Mouse (Mus musculus): ENCODE results near the gene Iah1. TPM values are rescaled to one million over a fixed set of nuclear protein-coding genes. Genes with fewer than 3 reads are reported as not detected.

Iah1 gene
- polyA plus RNA-seq, 1 experiment from 2014 or later, result 45.0 TPM

DNA sequence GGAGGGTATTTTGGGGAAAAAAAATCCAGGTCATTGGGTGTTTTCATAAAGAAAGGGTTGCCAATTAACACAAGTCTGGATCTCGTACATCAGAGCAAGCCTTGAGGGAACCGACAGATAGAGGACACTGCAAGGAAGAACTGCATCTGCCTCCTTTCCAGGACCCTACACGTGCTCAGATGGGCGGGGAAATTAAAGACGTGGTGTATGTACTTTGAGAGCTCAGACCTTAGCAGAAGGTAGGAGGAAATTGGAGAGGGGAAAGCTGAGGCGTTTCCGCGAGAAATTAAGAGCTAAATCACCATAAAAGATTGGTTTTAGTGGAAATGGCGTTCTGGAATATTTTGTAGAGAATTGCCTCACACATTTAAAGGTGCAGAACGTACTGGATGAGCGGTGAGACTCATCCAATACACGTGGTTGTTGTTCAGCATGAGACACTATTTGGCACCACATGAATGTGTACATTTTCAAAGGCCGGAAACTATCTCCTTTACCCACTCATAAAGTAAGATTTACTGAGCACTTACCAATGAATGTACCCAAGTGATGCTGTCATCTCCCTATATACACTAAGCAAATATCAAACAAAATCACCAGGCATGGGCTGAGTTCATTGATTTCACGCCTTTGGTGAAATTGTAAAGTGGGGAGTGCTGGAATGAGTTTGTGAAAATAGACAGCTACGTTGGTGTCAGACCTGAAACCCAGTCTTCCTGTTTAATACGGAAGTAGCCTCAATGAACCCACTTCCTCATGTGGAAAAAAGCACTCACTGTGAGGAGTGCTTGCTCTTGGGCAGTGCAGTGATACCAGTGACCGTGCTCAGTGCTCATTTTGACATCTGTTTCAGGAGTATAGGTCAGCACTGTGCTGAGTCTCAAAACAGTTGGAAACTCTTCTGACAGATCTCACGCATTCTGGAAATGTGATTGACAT lies 29.2 kb upstream of the Iah1 start:
- Histone ChIP-seq H3K36me3 (ENCODE audit: control insufficient read depth, insufficient read depth, low read length) (peaks cover 9% of the 10 kb centered on the region), H3K9ac (ENCODE audit: low read depth, low read length) (peak overlapping the region; percentile 84), H3K4me1 (replicated peaks; ENCODE audit: control insufficient read depth, insufficient read depth, low read length) (peaks cover 9% of the 10 kb centered on the region; the same call in 1 of the 2 replicates), H3K27ac (ENCODE audit: low read depth, low read length) (peak overlapping the region; percentile 82), H3K9me3 (ENCODE audit: control insufficient read depth, low read length) (no peaks in the 10 kb centered on the region), H3K27me3 (replicated peaks; ENCODE audit: control insufficient read depth, insufficient read depth, low read length) (no peaks in the 10 kb centered on the region), H3K4me3 (ENCODE audit: low read depth, low read length) (peak overlapping the region; percentile 83), H3K4me2 (peak overlapping the region; percentile 80)
- DNase-seq (ENCODE audit: low spot score) (no peak), ATAC-seq (replicated peaks; ENCODE audit: low FRiP score) (no peak)
- WGBS, result 23% methylated on average over 18 of the region's 18 CpGs

DNA sequence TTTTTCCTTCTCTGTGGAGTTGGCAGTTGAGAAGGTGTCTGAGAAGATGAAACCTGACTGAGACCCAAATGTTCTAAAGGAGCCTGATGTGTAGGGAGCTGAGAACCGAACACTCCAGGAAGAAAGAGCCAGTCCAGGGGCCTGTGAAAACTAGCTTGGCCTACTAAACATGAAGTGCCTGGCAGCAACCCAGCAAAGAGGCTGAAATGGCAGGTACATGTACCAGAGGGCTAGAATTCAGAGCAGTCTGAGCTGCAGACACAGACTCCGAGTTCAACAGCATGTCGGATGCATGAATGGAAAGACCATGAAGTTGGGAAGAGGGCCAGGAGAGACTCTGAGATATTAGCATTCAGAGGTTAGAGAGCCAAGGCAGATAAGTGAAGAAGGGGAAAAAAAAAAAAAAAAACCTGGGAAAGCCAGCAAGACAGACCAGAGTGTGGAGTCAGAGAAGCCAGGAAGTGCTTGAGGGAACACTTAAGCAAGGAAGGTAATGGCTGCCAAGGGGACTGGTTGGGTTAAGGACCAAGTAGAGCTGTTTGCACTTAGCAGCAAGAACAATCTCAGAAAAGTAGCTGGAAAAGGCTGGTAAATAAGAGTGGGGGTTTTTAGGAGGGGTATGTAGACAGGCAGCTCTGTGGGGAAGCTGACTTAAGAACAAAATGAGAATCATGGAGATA lies 27.3 kb upstream of the Iah1 start:
- Histone ChIP-seq H3K9ac (ENCODE audit: low read depth, low read length) (no peak overlapping the region), H3K27me3 (replicated peaks; ENCODE audit: control insufficient read depth, insufficient read depth, low read length) (no peaks in the 10 kb centered on the region), H3K4me1 (replicated peaks; ENCODE audit: control insufficient read depth, insufficient read depth, low read length) (peaks cover 9% of the 10 kb centered on the region; the same call in 1 of the 2 replicates), H3K9me3 (ENCODE audit: control insufficient read depth, low read length) (no peaks in the 10 kb centered on the region), H3K27ac (ENCODE audit: low read depth, low read length) (no peak overlapping the region), H3K4me3 (ENCODE audit: low read depth, low read length) (no peak overlapping the region), H3K36me3 (ENCODE audit: control insufficient read depth, insufficient read depth, low read length) (peaks cover 16% of the 10 kb centered on the region), H3K4me2 (no peak overlapping the region)
- ATAC-seq (replicated peaks; ENCODE audit: low FRiP score), result no peak
- 91% methylated on average over 3 of the region's 3 CpGs for WGBS
- DNase-seq (ENCODE audit: low spot score), result no peak

DNA sequence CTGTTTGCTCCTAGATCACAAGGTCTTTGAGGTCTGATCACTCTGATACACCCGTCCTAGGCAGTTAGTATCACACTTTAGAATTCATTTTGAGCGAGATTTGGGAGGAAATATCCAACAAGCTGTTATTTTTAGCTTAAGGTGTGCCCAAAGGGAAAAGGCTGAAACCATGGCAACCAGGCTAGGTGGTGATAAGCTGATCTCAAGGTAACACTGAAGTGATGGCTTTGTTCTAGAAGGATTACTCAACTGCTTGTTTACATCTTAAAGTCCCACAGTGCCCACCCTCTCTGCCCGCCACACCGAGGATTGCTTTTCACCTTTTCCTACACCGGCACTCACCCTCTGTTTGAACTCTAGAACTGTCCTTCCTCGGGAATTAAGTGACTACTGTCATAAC lies 26.5 kb upstream of the Iah1 start:
- peaks cover 9% of the 10 kb centered on the region; the same call in 1 of the 2 replicates for H3K4me1 ChIP-seq (replicated peaks; ENCODE audit: control insufficient read depth, insufficient read depth, low read length)
- no peak overlapping the region for H3K9ac ChIP-seq (ENCODE audit: low read depth, low read length)
- no peak for DNase-seq (ENCODE audit: low spot score)
- H3K27me3 ChIP-seq (replicated peaks; ENCODE audit: control insufficient read depth, insufficient read depth, low read length), result no peaks in the 10 kb centered on the region
- H3K4me2 ChIP-seq, result no peak overlapping the region
- no peak for ATAC-seq (replicated peaks; ENCODE audit: low FRiP score)
- WGBS, result 79% methylated on average over 6 of the region's 6 CpGs
- H3K36me3 ChIP-seq (ENCODE audit: control insufficient read depth, insufficient read depth, low read length), result peaks cover 21% of the 10 kb centered on the region
- H3K4me3 ChIP-seq (ENCODE audit: low read depth, low read length), result no peak overlapping the region
- H3K27ac ChIP-seq (ENCODE audit: low read depth, low read length), result no peak overlapping the region
- H3K9me3 ChIP-seq (ENCODE audit: control insufficient read depth, low read length), result no peaks in the 10 kb centered on the region

DNA sequence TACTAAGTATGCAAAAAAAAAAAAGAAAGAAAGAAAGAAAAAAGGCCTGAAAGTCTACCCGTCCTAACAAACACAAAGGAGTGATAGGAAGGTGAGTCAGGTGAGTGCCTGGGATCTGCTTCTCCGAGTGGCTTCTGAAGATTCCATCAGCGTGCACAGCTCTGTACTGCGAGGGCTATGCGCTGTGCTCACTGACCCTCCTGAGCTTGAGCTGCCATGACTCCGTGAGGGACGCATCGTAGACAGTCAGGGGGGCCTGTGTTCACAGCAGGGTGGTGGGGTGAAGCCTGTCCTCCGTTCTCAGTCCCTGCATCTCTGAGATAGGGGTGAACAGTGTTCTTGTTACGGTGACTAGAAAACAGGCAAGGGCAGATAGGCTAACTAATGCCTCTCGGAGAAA lies 17.3 kb upstream of the Iah1 start:
- no peaks in the 10 kb centered on the region; the same call in 1 of the 2 replicates for H3K4me1 ChIP-seq (replicated peaks; ENCODE audit: control insufficient read depth, insufficient read depth, low read length)
- peaks cover 56% of the 10 kb centered on the region for H3K36me3 ChIP-seq (ENCODE audit: control insufficient read depth, insufficient read depth, low read length)
- 91% methylated on average over 11 of the region's 11 CpGs for WGBS

DNA sequence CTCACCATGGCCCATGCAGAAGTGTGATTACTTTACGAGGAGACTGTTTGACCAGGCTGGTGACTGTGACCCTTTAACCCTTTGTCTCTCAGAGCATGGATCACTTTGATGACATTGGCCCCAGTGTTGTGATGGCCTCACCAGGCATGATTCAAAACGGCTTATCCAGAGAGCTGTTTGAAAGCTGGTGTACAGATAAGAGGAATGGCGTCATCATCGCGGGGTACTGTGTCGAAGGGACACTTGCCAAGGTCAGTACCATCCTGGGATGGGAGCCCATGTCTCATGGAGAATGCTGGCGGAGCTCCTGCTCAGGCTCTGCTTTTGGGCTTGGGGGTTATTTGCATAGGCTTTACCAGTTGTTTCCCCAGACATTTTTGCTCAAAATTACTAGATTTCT lies 14.9 kb upstream of the Iah1 start:
- ATAC-seq (replicated peaks; ENCODE audit: low FRiP score) (no peak; the same call in 1 of the 2 replicates), DNase-seq (ENCODE audit: low spot score) (no peak)
- no peak overlapping the region for H3K9ac ChIP-seq (ENCODE audit: low read depth, low read length)
- H3K4me1 ChIP-seq (replicated peaks; ENCODE audit: control insufficient read depth, insufficient read depth, low read length), result no peaks in the 10 kb centered on the region; the same call in 1 of the 2 replicates
- H3K27me3 ChIP-seq (replicated peaks; ENCODE audit: control insufficient read depth, insufficient read depth, low read length), result no peaks in the 10 kb centered on the region
- WGBS, result 79% methylated on average over 7 of the region's 7 CpGs
- H3K4me2 ChIP-seq, result no peak overlapping the region
- no peak overlapping the region for H3K4me3 ChIP-seq (ENCODE audit: low read depth, low read length)
- H3K27ac ChIP-seq (ENCODE audit: low read depth, low read length), result no peak overlapping the region
- H3K9me3 ChIP-seq (ENCODE audit: control insufficient read depth, low read length), result no peaks in the 10 kb centered on the region
- H3K36me3 ChIP-seq (ENCODE audit: control insufficient read depth, insufficient read depth, low read length), result peaks cover 57% of the 10 kb centered on the region

More for the DNA sequence above, 17.3 kb upstream of the Iah1 start:
- Histone ChIP-seq H3K4me3 (ENCODE audit: low read depth, low read length) (no peak overlapping the region), H3K4me2 (no peak overlapping the region), H3K27me3 (replicated peaks; ENCODE audit: control insufficient read depth, insufficient read depth, low read length) (no peaks in the 10 kb centered on the region), H3K9me3 (ENCODE audit: control insufficient read depth, low read length) (no peaks in the 10 kb centered on the region), H3K9ac (ENCODE audit: low read depth, low read length) (no peak overlapping the region), H3K27ac (ENCODE audit: low read depth, low read length) (no peak overlapping the region)
- DNase-seq (ENCODE audit: low spot score) (no peak), ATAC-seq (replicated peaks; ENCODE audit: low FRiP score) (no peak)

DNA sequence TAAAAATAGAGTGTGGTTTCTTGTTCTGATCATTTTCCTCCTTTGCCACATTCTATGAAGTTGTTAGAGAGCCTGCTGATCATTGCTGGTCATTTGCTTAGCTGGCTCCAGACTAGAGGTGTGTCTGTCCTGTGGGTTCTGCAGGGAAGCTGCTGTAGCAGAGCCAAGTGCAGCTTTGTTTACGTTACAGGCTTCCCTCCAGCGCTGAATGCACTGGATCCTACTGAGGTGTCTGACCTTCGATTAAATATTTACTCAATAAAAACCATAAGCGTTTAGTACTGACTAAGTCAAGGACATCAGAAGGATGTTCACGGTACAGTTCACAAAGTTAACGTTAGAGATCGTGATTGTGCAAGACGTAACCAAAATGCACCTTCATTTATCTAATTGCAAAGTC lies 14.3 kb upstream of the Iah1 start:
- no peak for DNase-seq (ENCODE audit: low spot score)
- Histone ChIP-seq H3K4me2 (no peak overlapping the region), H3K9ac (ENCODE audit: low read depth, low read length) (no peak overlapping the region), H3K27me3 (replicated peaks; ENCODE audit: control insufficient read depth, insufficient read depth, low read length) (no peaks in the 10 kb centered on the region), H3K4me3 (ENCODE audit: low read depth, low read length) (no peak overlapping the region), H3K9me3 (ENCODE audit: control insufficient read depth, low read length) (no peaks in the 10 kb centered on the region), H3K27ac (ENCODE audit: low read depth, low read length) (peak overlapping the region; percentile 41; the same call in 1 of the 2 replicates), H3K4me1 (replicated peaks; ENCODE audit: control insufficient read depth, insufficient read depth, low read length) (no peaks in the 10 kb centered on the region; the same call in 1 of the 2 replicates), H3K36me3 (ENCODE audit: control insufficient read depth, insufficient read depth, low read length) (peaks cover 60% of the 10 kb centered on the region)
- 81% methylated on average over 8 of the region's 8 CpGs for WGBS
- no peak for ATAC-seq (replicated peaks; ENCODE audit: low FRiP score)

DNA sequence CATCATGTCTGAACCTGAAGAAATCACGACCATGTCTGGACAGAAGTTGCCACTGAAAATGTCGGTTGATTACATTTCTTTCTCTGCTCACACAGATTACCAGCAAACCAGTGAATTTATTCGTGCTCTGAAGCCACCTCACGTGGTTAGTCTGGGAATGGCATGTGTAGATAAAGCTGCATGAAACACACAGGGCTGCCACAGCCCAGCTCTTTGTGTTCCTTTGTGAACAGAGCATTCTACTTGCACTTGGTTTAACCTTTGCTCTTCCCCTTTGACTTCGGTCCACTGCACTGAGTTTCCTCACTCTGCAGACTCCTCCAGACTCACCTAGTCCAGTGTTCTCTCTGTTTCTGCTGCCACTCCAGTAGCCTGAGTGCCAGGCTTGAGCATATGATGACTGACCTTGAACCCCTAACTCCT lies 13.8 kb upstream of the Iah1 start:
- H3K4me1 ChIP-seq (replicated peaks; ENCODE audit: control insufficient read depth, insufficient read depth, low read length), result no peaks in the 10 kb centered on the region; the same call in 1 of the 2 replicates
- no peak for DNase-seq (ENCODE audit: low spot score)
- peaks cover 59% of the 10 kb centered on the region for H3K36me3 ChIP-seq (ENCODE audit: control insufficient read depth, insufficient read depth, low read length)
- WGBS, result 49% methylated on average over 5 of the region's 5 CpGs
- no peak overlapping the region for H3K4me2 ChIP-seq
- H3K4me3 ChIP-seq (ENCODE audit: low read depth, low read length), result no peak overlapping the region
- no peak overlapping the region for H3K9ac ChIP-seq (ENCODE audit: low read depth, low read length)
- H3K27me3 ChIP-seq (replicated peaks; ENCODE audit: control insufficient read depth, insufficient read depth, low read length), result no peaks in the 10 kb centered on the region
- peak; percentile 71 for ATAC-seq (replicated peaks; ENCODE audit: low FRiP score)
- H3K9me3 ChIP-seq (ENCODE audit: control insufficient read depth, low read length), result no peaks in the 10 kb centered on the region
- H3K27ac ChIP-seq (ENCODE audit: low read depth, low read length), result no peak overlapping the region

DNA sequence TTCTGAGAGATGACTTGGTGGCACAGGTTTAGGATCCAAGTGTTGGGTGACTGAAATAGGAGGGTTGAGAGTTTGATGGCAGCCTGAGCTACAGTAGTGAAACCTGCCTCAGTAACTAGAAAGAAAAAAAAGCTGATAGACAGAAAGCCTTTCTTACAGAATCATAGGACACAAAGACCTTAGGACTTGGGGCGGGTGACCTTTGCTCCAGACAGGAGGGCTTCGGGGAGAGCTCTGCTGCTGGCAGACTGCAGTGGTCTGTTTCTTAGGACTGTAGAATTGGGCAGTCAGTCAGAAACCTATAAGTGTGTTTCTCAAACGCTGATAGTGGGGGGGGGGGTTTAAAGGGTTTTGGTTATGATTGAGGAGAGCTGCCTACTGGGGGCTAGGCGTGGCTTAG lies 10.4 kb upstream of the Iah1 start:
- H3K36me3 ChIP-seq (ENCODE audit: control insufficient read depth, insufficient read depth, low read length), result peaks cover 63% of the 10 kb centered on the region
- H3K9me3 ChIP-seq (ENCODE audit: control insufficient read depth, low read length), result no peaks in the 10 kb centered on the region
- no peak overlapping the region for H3K27ac ChIP-seq (ENCODE audit: low read depth, low read length)
- no peak overlapping the region for H3K4me3 ChIP-seq (ENCODE audit: low read depth, low read length)
- no peaks in the 10 kb centered on the region; the same call in 1 of the 2 replicates for H3K4me1 ChIP-seq (replicated peaks; ENCODE audit: control insufficient read depth, insufficient read depth, low read length)
- no peaks in the 10 kb centered on the region for H3K27me3 ChIP-seq (replicated peaks; ENCODE audit: control insufficient read depth, insufficient read depth, low read length)
- 81% methylated on average over 4 of the region's 4 CpGs for WGBS
- H3K9ac ChIP-seq (ENCODE audit: low read depth, low read length), result no peak overlapping the region
- no peak overlapping the region for H3K4me2 ChIP-seq
- no peak for DNase-seq (ENCODE audit: low spot score)
- ATAC-seq (replicated peaks; ENCODE audit: low FRiP score), result no peak
